Mouse (Mus musculus): ENCODE measurements around the gene Gpr142. TPM values are rescaled to one million over a fixed set of nuclear protein-coding genes. Genes with fewer than 3 reads are reported as not detected.

Gene Gpr142
- polyA plus RNA-seq, 1 experiment = 0.07 TPM

GRCm38 (mm10) chr11:114797981-114798380 lies 743 bp upstream of the Gpr142 start:
- H3K27me3 ChIP-seq (ENCODE audit: control insufficient read depth, insufficient read depth, insufficient read length) = no peaks in the 10 kb centered on the region
- TF ChIP-seq POLR2A (IDR thresholded peaks at IDR 0.05; ENCODE audit: insufficient read length, low read depth) = no peak
- no peak for TF ChIP-seq E2F4 (IDR thresholded peaks at IDR 0.05; ENCODE audit: insufficient read depth)
- TF ChIP-seq REST (IDR thresholded peaks at IDR 0.05; ENCODE audit: insufficient read depth, insufficient read length) = no peak
- TF ChIP-seq CEBPB (IDR thresholded peaks at IDR 0.05; ENCODE audit: insufficient read depth, poor library complexity, severe bottlenecking) = no peak
- TF ChIP-seq MAX (IDR thresholded peaks at IDR 0.05; ENCODE audit: low read depth) = no peak
- no peak for TF ChIP-seq TCF12 (IDR thresholded peaks at IDR 0.05; ENCODE audit: insufficient read depth, poor library complexity, severe bottlenecking)
- TF ChIP-seq MYOD1 (IDR thresholded peaks at IDR 0.05; ENCODE audit: control insufficient read depth in 1 of 3, insufficient read length in 2 of 3, low read depth in 2 of 3) = no peak
- TF ChIP-seq TCF3 (IDR thresholded peaks at IDR 0.05; ENCODE audit: insufficient read length, low read depth) = no peak
- TF ChIP-seq SRF (IDR thresholded peaks at IDR 0.05; ENCODE audit: control insufficient read depth, insufficient read length, low read depth) = no peak
- no peak for TF ChIP-seq POLR2AphosphoS2 (IDR thresholded peaks at IDR 0.05; ENCODE audit: insufficient read length, low read depth)
- TF ChIP-seq MYOG (IDR thresholded peaks at IDR 0.05; ENCODE audit: control insufficient read depth in 1 of 3, insufficient read depth in 1 of 3, insufficient read length in 2 of 3, low read depth in 2 of 3) = no peak

GRCm38 (mm10) chr11:114801906-114802305 lies 3.2 kb downstream of the Gpr142 start:
- Histone ChIP-seq H3K4me3 (no peak overlapping the region), H3ac (ENCODE audit: control insufficient read depth, insufficient read length) (no peak overlapping the region), H3K27me3 (ENCODE audit: control insufficient read depth, insufficient read depth, insufficient read length) (no peaks in the 10 kb centered on the region), H3K4me2 (ENCODE audit: low read depth) (no peak overlapping the region), H3K79me2 (ENCODE audit: control insufficient read depth, insufficient read depth) (no peaks in the 10 kb centered on the region), H3K36me3 (ENCODE audit: control insufficient read depth, insufficient read depth) (no peaks in the 10 kb centered on the region)
- TF ChIP-seq TCF3 (IDR thresholded peaks at IDR 0.05; ENCODE audit: insufficient read length, low read depth) (no peak), MYOG (IDR thresholded peaks at IDR 0.05; ENCODE audit: control insufficient read depth in 1 of 3, insufficient read depth in 1 of 3, insufficient read length in 2 of 3, low read depth in 2 of 3) (no peak), CEBPB (IDR thresholded peaks at IDR 0.05; ENCODE audit: insufficient read depth, poor library complexity, severe bottlenecking) (no peak), USF1 (IDR thresholded peaks at IDR 0.05; ENCODE audit: low read depth) (no peak), TCF12 (IDR thresholded peaks at IDR 0.05; ENCODE audit: insufficient read depth, poor library complexity, severe bottlenecking) (no peak), POLR2AphosphoS2 (IDR thresholded peaks at IDR 0.05; ENCODE audit: insufficient read length, low read depth) (no peak), POLR2A (IDR thresholded peaks at IDR 0.05; ENCODE audit: insufficient read length, low read depth) (no peak), MYOD1 (IDR thresholded peaks at IDR 0.05; ENCODE audit: control insufficient read depth in 1 of 3, insufficient read length in 2 of 3, low read depth in 2 of 3) (no peak), MAX (IDR thresholded peaks at IDR 0.05; ENCODE audit: low read depth) (no peak), SRF (IDR thresholded peaks at IDR 0.05; ENCODE audit: control insufficient read depth, insufficient read length, low read depth) (no peak), REST (IDR thresholded peaks at IDR 0.05; ENCODE audit: insufficient read depth, insufficient read length) (no peak), E2F4 (IDR thresholded peaks at IDR 0.05; ENCODE audit: insufficient read depth) (no peak)

More at GRCm38 (mm10) chr11:114797981-114798380, 743 bp upstream of the Gpr142 start:
- H3ac ChIP-seq (ENCODE audit: control insufficient read depth, insufficient read length) = no peak overlapping the region
- no peak overlapping the region for H3K4me3 ChIP-seq
- H3K79me2 ChIP-seq (ENCODE audit: control insufficient read depth, insufficient read depth) = no peaks in the 10 kb centered on the region
- H3K4me2 ChIP-seq (ENCODE audit: low read depth) = no peak overlapping the region
- H3K36me3 ChIP-seq (ENCODE audit: control insufficient read depth, insufficient read depth) = no peaks in the 10 kb centered on the region

- no peaks in the 10 kb centered on the region for H3K36me3 ChIP-seq (ENCODE audit: control insufficient read depth, insufficient read depth)
- no peak overlapping the region for H3K4me3 ChIP-seq
- H3K79me2 ChIP-seq (ENCODE audit: control insufficient read depth, insufficient read depth) = no peaks in the 10 kb centered on the region
- no peaks in the 10 kb centered on the region for H3K27me3 ChIP-seq (ENCODE audit: control insufficient read depth, insufficient read depth, insufficient read length)
- no peak overlapping the region for H3K4me2 ChIP-seq (ENCODE audit: low read depth)
- H3ac ChIP-seq (ENCODE audit: control insufficient read depth, insufficient read length) = no peak overlapping the region
- TF ChIP-seq SRF (IDR thresholded peaks at IDR 0.05; ENCODE audit: control insufficient read depth, insufficient read length, low read depth) = no peak
- no peak for TF ChIP-seq TCF3 (IDR thresholded peaks at IDR 0.05; ENCODE audit: insufficient read length, low read depth)
- no peak for TF ChIP-seq POLR2AphosphoS2 (IDR thresholded peaks at IDR 0.05; ENCODE audit: insufficient read length, low read depth)
- TF ChIP-seq REST (IDR thresholded peaks at IDR 0.05; ENCODE audit: insufficient read depth, insufficient read length) = no peak
- TF ChIP-seq CEBPB (IDR thresholded peaks at IDR 0.05; ENCODE audit: insufficient read depth, poor library complexity, severe bottlenecking) = no peak
- TF ChIP-seq E2F4 (IDR thresholded peaks at IDR 0.05; ENCODE audit: insufficient read depth) = no peak
- TF ChIP-seq MYOG (IDR thresholded peaks at IDR 0.05; ENCODE audit: control insufficient read depth in 1 of 3, insufficient read depth in 1 of 3, insufficient read length in 2 of 3, low read depth in 2 of 3) = no peak
- TF ChIP-seq MAX (IDR thresholded peaks at IDR 0.05; ENCODE audit: low read depth) = no peak
- TF ChIP-seq POLR2A (IDR thresholded peaks at IDR 0.05; ENCODE audit: insufficient read length, low read depth) = no peak
- no peak for TF ChIP-seq TCF12 (IDR thresholded peaks at IDR 0.05; ENCODE audit: insufficient read depth, poor library complexity, severe bottlenecking)
- TF ChIP-seq USF1 (IDR thresholded peaks at IDR 0.05; ENCODE audit: low read depth) = no peak
- TF ChIP-seq MYOD1 (IDR thresholded peaks at IDR 0.05; ENCODE audit: control insufficient read depth in 1 of 3, insufficient read length in 2 of 3, low read depth in 2 of 3) = no peak
Observed at GRCm38 (mm10) chr11:114802540-114803267, 4.0 kb downstream of the Gpr142 start.

- Histone ChIP-seq H3K4me3 (no peak overlapping the region), H3ac (ENCODE audit: control insufficient read depth, insufficient read length) (no peak overlapping the region)
- TF ChIP-seq POLR2AphosphoS2 (IDR thresholded peaks at IDR 0.05; ENCODE audit: insufficient read length, low read depth) = no peak
- no peak for TF ChIP-seq REST (IDR thresholded peaks at IDR 0.05; ENCODE audit: insufficient read depth, insufficient read length)
- no peak for TF ChIP-seq CEBPB (IDR thresholded peaks at IDR 0.05; ENCODE audit: insufficient read depth, poor library complexity, severe bottlenecking)
- TF ChIP-seq MAX (IDR thresholded peaks at IDR 0.05; ENCODE audit: low read depth) = no peak
- no peak for TF ChIP-seq MYOD1 (IDR thresholded peaks at IDR 0.05; ENCODE audit: control insufficient read depth in 1 of 3, insufficient read length in 2 of 3, low read depth in 2 of 3)
- no peak for TF ChIP-seq POLR2A (IDR thresholded peaks at IDR 0.05; ENCODE audit: insufficient read length, low read depth)
- TF ChIP-seq MYOG (IDR thresholded peaks at IDR 0.05; ENCODE audit: control insufficient read depth in 1 of 3, insufficient read depth in 1 of 3, insufficient read length in 2 of 3, low read depth in 2 of 3) = no peak
- no peak for TF ChIP-seq USF1 (IDR thresholded peaks at IDR 0.05; ENCODE audit: low read depth)
Observed at GRCm38 (mm10) chr11:114803990-114804389, 5.3 kb downstream of the Gpr142 start.

More at GRCm38 (mm10) chr11:114803990-114804389, 5.3 kb downstream of the Gpr142 start:
- H3K4me2 ChIP-seq (ENCODE audit: low read depth) = no peak overlapping the region
- H3K79me2 ChIP-seq (ENCODE audit: control insufficient read depth, insufficient read depth) = no peaks in the 10 kb centered on the region
- no peaks in the 10 kb centered on the region for H3K27me3 ChIP-seq (ENCODE audit: control insufficient read depth, insufficient read depth, insufficient read length)
- H3K36me3 ChIP-seq (ENCODE audit: control insufficient read depth, insufficient read depth) = no peaks in the 10 kb centered on the region

Data from myocyte (in vitro differentiated cells).